Mouse (Mus musculus) heart, embryonic 12.5 days (tissue): ENCODE results near the gene Cenpo. TPM values are rescaled to one million over a fixed set of nuclear protein-coding genes. Genes with fewer than 3 reads are reported as not detected.

Experiments used
- polyA plus RNA-seq: library from polyadenylated mRNA; unstranded; fragments of >200 nt; fragmentation: Nextera tagmentation; extraction: Ambion mirVana; gene quantifications from 2 replicates; pipeline ENCODE4 v1.2.1, GENCODE M21; 2016

The Cenpo gene
- polyA plus RNA-seq, 1 experiment from 2014 or later = 8.3 TPM

Other genes starting within 250 kb of the Cenpo start
- gene Efr3b, start 195.4 kb downstream of the Cenpo start, polyA plus RNA-seq = 13.5 and 13.8 TPM in 2 replicates
- gene Dnajc27, start 151.7 kb downstream of the Cenpo start, polyA plus RNA-seq = 10.1 and 10.6 TPM in 2 replicates
- 7.4 and 7.8 TPM in 2 replicates for gene Adcy3, start 101.2 kb downstream of the Cenpo start, polyA plus RNA-seq
- 7.1 and 7.2 TPM in 2 replicates for gene Ptrhd1, start 267 bp downstream of the Cenpo start, polyA plus RNA-seq
- gene Ncoa1, start 242.9 kb upstream of the Cenpo start, polyA plus RNA-seq = 8.3 and 8.7 TPM in 2 replicates